In genomic region chr3:59092702-59093101, GRCm38 (mm10) we compare ENCODE assay signal across 31 mouse cellular contexts. TPM values are rescaled to one million over a fixed set of nuclear protein-coding genes. Genes with fewer than 3 reads are reported as not detected.
"Had no signal": no experiment of that assay in that cellular context is flagged by ENCODE, and none has a peak within 500 bp of the region (broad histone marks: within the 10 kb centered on the region; RNA-seq: fewer than 3 reads in every experiment).

No protein-coding gene starts in this region.

- H3K36me3 ChIP-seq: heart, embryonic 15.5 days; hindbrain, embryonic 15.5 days; limb, embryonic 13.5 days; limb, embryonic 15.5 days; liver, embryonic 12.5 days had no signal

- H3K9me3 ChIP-seq: heart, embryonic 10.5 days; heart, embryonic 13.5 days; heart, embryonic 15.5 days; hindbrain, embryonic 13.5 days; hindbrain, embryonic 15.5 days; limb, embryonic 13.5 days; limb, embryonic 15.5 days; liver, embryonic 12.5 days had no signal

- H3K4me2 ChIP-seq: heart, embryonic 13.5 days; heart, embryonic 15.5 days; hindbrain, embryonic 13.5 days; hindbrain, embryonic 15.5 days; limb, embryonic 13.5 days; limb, embryonic 15.5 days; liver, embryonic 12.5 days had no signal

- H3K4me1 ChIP-seq: heart, embryonic 15.5 days; hindbrain, embryonic 13.5 days; hindbrain, embryonic 15.5 days; limb, embryonic 13.5 days; limb, embryonic 15.5 days had no signal

- ATAC-seq: hindbrain, postnatal 0 days; intestine, embryonic 16.5 days; liver, embryonic 12.5 days had no signal

- H3K4me3 ChIP-seq: heart, embryonic 10.5 days; heart, embryonic 13.5 days; heart, embryonic 15.5 days; hindbrain, embryonic 13.5 days; hindbrain, embryonic 15.5 days; limb, embryonic 13.5 days; limb, embryonic 15.5 days; liver, embryonic 12.5 days had no signal

- H3K27ac ChIP-seq: heart, embryonic 10.5 days; heart, embryonic 13.5 days; heart, embryonic 15.5 days; hindbrain, embryonic 13.5 days; hindbrain, embryonic 15.5 days; hindbrain, postnatal 0 days; kidney, postnatal 0 days; limb, embryonic 13.5 days; limb, embryonic 15.5 days; liver, embryonic 12.5 days; liver, embryonic 14.5 days had no signal

- H3K9ac ChIP-seq: heart, embryonic 13.5 days; heart, embryonic 15.5 days; hindbrain, embryonic 13.5 days; hindbrain, embryonic 15.5 days; limb, embryonic 13.5 days; limb, embryonic 15.5 days; liver, embryonic 12.5 days; liver, embryonic 14.5 days had no signal

- H3K27me3 ChIP-seq: heart, embryonic 13.5 days; heart, embryonic 15.5 days; hindbrain, embryonic 13.5 days; hindbrain, embryonic 15.5 days; limb, embryonic 13.5 days; limb, embryonic 15.5 days; liver, embryonic 12.5 days had no signal

- DNase-seq: gastrocnemius, postnatal 14 days; gastrocnemius, postnatal 36 days; heart, adult 18-20 months; heart, postnatal 14 days; heart, postnatal 36 days; kidney, adult 11 months; kidney, adult 2 months; kidney, postnatal 14 days; kidney, postnatal 36 days; layer of hippocampus, adult 9-11 months; layer of hippocampus, postnatal 36 days; left cerebral cortex, postnatal 4 days had no signal

RNA-seq across cellular contexts. Expression of gene Gpr171, which starts 8.9 kb away (rescaled TPM):
- total RNA-seq: gastrocnemius, postnatal 14 days; gastrocnemius, postnatal 36 days; hindbrain, postnatal 0 days; layer of hippocampus, adult 18-20 months; layer of hippocampus, adult 8-10 months; layer of hippocampus, postnatal 14 days; layer of hippocampus, postnatal 36 days; left cerebral cortex, adult 18-20 months; left cerebral cortex, adult 8-10 months; left cerebral cortex, postnatal 10 days; left cerebral cortex, postnatal 25 days; left cerebral cortex, postnatal 4 days had no signal
